Mouse (Mus musculus) limb, embryonic 10.5 days (tissue): ENCODE measurements around the gene Rdh5. TPM values are rescaled to one million over a fixed set of nuclear protein-coding genes. Genes with fewer than 3 reads are reported as not detected.
A peak's percentile ranks its signal among the peaks of the same experiment; 100 is the strongest.

Experiments used
- DNase-seq: peaks from one replicate; pipeline ENCODE4 v3.0.0-alpha.2; 2017; ENCODE audit warnings: low spot score
- H3K27ac ChIP-seq: fragments of 300-500 bp; sonication (generic); 2 replicates; pipeline ENCODE4 v1.5.1; 2016; ENCODE audit warnings: mild to moderate bottlenecking
- H3K27me3 ChIP-seq: fragments of 300-500 bp; sonication (generic); 2 replicates; pipeline ENCODE4 v1.6.1; 2016; ENCODE audit warnings: low read depth, mild to moderate bottlenecking; ENCODE audit not compliant: poor library complexity, severe bottlenecking
- H3K36me3 ChIP-seq: fragments of 300-500 bp; sonication (generic); 2 replicates; pipeline ENCODE4 v1.6.1; 2016; ENCODE audit warnings: mild to moderate bottlenecking, moderate library complexity
- H3K4me1 ChIP-seq: fragments of 300-500 bp; sonication (generic); 2 replicates; pipeline ENCODE4 v1.6.1; 2016
- H3K4me3 ChIP-seq: fragments of 300-500 bp; sonication (generic); 2 replicates; pipeline ENCODE4 v1.5.1; 2016; ENCODE audit warnings: mild to moderate bottlenecking, moderate library complexity
- H3K9me3 ChIP-seq: fragments of 300-500 bp; sonication (generic); replicated peaks from 2 replicates; pipeline ENCODE4 v1.6.1; 2016; ENCODE audit warnings: mild to moderate bottlenecking
- WGBS: fragments of 180-500 bp; shearing (Covaris S2); methylation state at CpG from one replicate; pipeline ENCODE4 v1.1.7; 2016; 5-methylcytosine and 5-hydroxymethylcytosine counted together
- polyA plus RNA-seq: library from polyadenylated mRNA; unstranded; fragments of >200 nt; fragmentation: Nextera tagmentation; extraction: Ambion mirVana; gene quantifications from 2 replicates; pipeline ENCODE4 v1.2.1, GENCODE M21; 2016

The Rdh5 gene
- polyA plus RNA-seq, 1 experiment from 2014 or later, result 9.2 TPM

- under 1% methylated on average over 9 of the region's 9 CpGs for WGBS
- Histone ChIP-seq H3K9me3 (no peaks in the 10 kb centered on the region), H3K27ac (no peak overlapping the region), H3K27me3 (peaks cover 31% of the 10 kb centered on the region), H3K36me3 (no peaks in the 10 kb centered on the region), H3K4me1 (peaks cover 31% of the 10 kb centered on the region), H3K4me3 (peak overlapping the region; percentile 32; the same call in 1 of the 2 replicates)
- peak; percentile 71 for DNase-seq
Measured at GRCm38 (mm10) chr10:128895437-128895836, 27.3 kb downstream of the Rdh5 start.

GRCm38 (mm10) chr10:128892246-128892645 lies 30.4 kb downstream of the Rdh5 start:
- peak; percentile 48 for DNase-seq
- peak overlapping the region; percentile 95 for H3K27ac ChIP-seq
- H3K4me1 ChIP-seq, result peaks cover 57% of the 10 kb centered on the region
- under 1% methylated on average over 9 of the region's 9 CpGs for WGBS
- H3K27me3 ChIP-seq, result peaks cover 26% of the 10 kb centered on the region
- peak overlapping the region; percentile 93 for H3K4me3 ChIP-seq
- H3K36me3 ChIP-seq, result peaks cover 11% of the 10 kb centered on the region
- no peaks in the 10 kb centered on the region for H3K9me3 ChIP-seq

DNA sequence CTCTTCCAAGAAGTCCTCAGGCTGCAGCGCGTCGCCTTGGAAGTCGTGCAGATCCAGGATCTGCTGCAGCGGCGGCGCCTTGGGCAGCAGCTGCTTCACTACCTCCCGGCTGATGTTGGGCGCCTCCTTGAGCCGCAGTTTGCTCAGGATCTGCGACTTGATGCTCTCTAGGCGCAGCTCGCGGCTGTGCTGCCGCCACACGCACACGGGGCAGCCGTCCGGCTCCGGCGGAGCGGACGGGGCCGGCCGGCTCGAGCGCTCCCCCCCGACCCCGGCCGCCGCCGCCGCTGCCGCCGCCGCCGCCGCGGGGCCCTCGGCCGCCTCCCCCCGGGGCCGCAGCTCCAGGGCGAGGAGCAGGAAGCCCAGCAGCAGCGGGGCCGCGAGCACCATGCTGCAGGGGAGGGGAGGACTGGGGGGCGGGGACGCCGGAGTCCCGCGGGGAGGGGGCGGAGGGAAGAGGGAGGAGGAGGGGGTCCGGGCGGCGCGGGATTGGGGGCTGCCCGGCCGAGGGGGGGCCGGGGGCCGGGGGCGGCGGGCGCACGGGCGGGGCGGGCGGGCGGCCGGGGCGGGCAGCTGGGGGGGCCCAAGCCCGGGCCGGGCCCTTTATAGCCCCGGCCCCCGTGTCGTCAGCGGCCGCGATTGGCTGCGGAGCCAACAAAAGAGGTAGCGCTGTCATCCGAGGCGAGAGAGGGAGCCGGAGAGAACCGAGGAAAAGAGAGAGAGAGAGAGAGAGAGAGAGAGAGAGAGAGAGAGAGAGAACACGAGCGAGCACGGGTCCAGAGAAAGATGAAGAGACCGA lies 31.2 kb downstream of the Rdh5 start, which contains the start of gene Gdf11:
Gene Gdf11 (minus strand): TSS at position 423 of the 799 bp plus-strand sequence.
- peaks cover 60% of the 10 kb centered on the region for H3K4me1 ChIP-seq
- H3K27me3 ChIP-seq, result peaks cover 18% of the 10 kb centered on the region
- H3K27ac ChIP-seq, result peak within 1 kb of the TSS; percentile 95
- peak within 1 kb of the TSS; percentile 93 for H3K4me3 ChIP-seq
- peaks cover 19% of the 10 kb centered on the region for H3K36me3 ChIP-seq
- under 1% methylated on average over 60 of the region's 89 CpGs for WGBS
- no peaks in the 10 kb centered on the region for H3K9me3 ChIP-seq
- peak; percentile 90 for DNase-seq

DNA sequence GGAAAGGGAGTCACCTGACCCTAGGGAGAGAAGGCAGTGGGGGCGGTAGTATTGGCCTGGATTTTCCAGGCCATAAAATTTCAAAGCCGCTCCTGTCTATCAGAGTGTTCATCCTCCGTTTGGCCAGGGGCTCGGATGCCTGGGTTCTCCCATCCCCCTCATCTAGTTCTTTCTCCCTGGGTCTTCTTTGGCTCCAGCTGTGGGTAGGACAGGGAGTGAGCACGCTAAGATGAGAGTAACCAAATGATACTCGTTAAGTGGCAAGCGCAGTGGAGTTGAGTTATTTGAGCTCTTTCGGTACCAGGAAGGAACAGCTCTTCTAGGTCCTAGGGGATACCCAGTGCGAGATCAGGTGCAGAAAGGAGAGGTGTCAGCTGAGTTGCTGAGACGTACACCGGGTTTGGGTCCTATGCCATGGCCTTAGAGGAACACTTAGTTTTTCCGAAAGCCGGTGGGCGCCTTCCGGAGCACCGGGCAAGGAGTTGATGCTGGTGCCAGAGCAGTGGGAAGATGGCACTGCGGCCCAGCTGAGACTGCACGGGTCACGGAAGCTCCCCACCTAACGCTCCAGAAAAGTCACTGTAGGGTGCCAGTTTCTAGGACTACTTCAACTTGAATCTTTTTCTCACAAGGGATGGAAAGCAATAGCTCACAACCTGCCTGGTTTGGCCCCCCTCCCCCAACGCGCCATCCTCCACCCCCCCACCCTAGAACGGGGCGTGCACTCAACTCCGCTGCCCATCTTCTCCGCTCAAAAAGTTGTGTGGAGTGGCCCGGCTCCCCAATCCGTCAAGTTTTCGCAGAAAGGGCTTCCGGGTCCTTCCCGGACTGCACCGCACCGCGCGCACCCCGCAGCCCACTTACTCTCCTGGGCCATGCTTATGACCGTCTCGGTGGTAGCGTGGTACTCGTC lies 32.0 kb downstream of the Rdh5 start:
- Histone ChIP-seq H3K36me3 (peaks cover 27% of the 10 kb centered on the region), H3K4me1 (peaks cover 59% of the 10 kb centered on the region), H3K9me3 (no peaks in the 10 kb centered on the region), H3K27me3 (peaks cover 10% of the 10 kb centered on the region; the same call in 1 of the 2 replicates), H3K4me3 (peak overlapping the region; percentile 93), H3K27ac (peak overlapping the region; percentile 95)
- DNase-seq, result peak; percentile 53
- under 1% methylated on average over 40 of the region's 40 CpGs for WGBS

- WGBS, result 0% methylated on average over 1 of the region's 2 CpGs
- Histone ChIP-seq H3K36me3 (peaks cover 35% of the 10 kb centered on the region), H3K27ac (peak overlapping the region; percentile 95), H3K4me1 (peaks cover 54% of the 10 kb centered on the region), H3K4me3 (peak overlapping the region; percentile 93), H3K27me3 (peaks cover 10% of the 10 kb centered on the region; the same call in 1 of the 2 replicates), H3K9me3 (no peaks in the 10 kb centered on the region)
- DNase-seq, result no peak
Measured at GRCm38 (mm10) chr10:128889846-128890245, 32.8 kb downstream of the Rdh5 start.

DNA sequence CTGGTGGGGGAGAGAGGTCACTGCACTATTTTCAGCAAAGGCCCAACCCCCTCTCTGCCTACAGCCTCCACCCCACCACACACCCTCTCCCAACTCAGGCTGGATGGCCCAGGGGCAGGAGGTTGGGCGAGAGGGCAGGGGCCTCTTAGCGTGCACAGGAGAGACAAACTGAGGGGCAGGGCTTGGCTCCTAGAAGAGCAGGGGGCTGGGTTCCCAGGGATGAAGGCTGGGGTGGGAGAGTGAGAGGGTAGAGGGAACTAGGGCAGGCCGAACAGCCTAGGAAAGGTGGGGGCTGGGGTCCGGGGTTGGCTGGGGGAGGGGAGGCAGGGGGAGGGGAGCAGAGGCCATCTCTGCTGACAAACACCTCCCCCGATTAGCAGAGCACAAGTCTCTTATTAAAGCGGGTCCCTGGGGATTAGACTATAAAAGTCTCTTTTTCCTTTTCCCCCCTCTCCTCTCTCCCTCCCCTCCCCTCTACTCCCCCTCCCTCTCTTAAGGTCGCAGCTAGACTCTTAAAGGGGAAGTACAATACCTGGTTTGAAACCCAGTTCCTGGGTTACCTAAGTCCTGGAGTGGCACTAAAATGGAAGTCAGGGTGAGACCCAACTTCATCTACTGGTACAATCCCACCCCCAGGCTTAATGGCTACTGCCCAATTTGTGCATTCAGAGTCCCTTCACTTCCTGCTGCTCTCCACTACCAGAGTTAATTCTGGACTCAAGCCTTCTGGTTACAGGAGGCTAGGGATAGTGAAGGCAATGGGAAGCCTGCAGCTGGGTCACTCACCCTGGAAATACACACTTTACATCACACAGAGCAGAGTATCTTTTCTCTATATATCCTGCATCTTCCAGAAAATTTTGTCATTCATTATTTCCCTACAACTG lies 33.5 kb downstream of the Rdh5 start:
- Histone ChIP-seq H3K36me3 (peaks cover 42% of the 10 kb centered on the region), H3K27ac (peak overlapping the region; percentile 95), H3K9me3 (no peaks in the 10 kb centered on the region), H3K4me3 (peak overlapping the region; percentile 93), H3K27me3 (peaks cover 7% of the 10 kb centered on the region; the same call in 1 of the 2 replicates), H3K4me1 (peaks cover 53% of the 10 kb centered on the region)
- peak; percentile 89 for DNase-seq
- WGBS, result 0% methylated on average over 7 of the region's 7 CpGs

- no peak overlapping the region for H3K27ac ChIP-seq
- H3K27me3 ChIP-seq, result no peaks in the 10 kb centered on the region
- peak; percentile 29 for DNase-seq
- no peak overlapping the region for H3K4me3 ChIP-seq
- peaks cover 13% of the 10 kb centered on the region for H3K4me1 ChIP-seq
- 91% methylated on average over 5 of the region's 5 CpGs for WGBS
- H3K36me3 ChIP-seq, result peaks cover 94% of the 10 kb centered on the region
- H3K9me3 ChIP-seq, result no peaks in the 10 kb centered on the region
Measured at GRCm38 (mm10) chr10:128882067-128882466, 40.6 kb downstream of the Rdh5 start.

DNA sequence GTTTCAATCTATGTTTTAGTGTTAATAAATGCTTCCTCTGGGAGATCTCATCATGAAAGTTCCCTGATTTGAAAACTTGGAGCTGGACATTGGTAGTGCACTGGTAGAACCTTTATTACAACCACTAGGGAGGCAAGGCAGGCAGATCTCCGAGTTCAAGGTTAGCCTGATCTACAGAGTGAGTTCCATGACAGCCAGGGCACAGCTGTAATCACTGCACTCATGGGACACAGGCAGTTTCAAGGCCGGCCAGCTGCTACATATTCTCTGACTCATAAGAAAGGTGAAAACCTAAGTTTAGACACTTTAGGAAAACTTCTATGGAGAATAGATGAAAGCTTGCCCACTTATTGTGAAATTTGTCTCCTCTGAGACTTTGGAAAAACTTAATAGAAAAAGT lies 43.9 kb downstream of the Rdh5 start:
- no peak for DNase-seq
- Histone ChIP-seq H3K36me3 (peaks cover 93% of the 10 kb centered on the region), H3K4me3 (no peak overlapping the region), H3K27me3 (no peaks in the 10 kb centered on the region), H3K4me1 (no peaks in the 10 kb centered on the region), H3K27ac (no peak overlapping the region), H3K9me3 (no peaks in the 10 kb centered on the region)
- 86% methylated on average over 2 of the region's 2 CpGs for WGBS

DNA sequence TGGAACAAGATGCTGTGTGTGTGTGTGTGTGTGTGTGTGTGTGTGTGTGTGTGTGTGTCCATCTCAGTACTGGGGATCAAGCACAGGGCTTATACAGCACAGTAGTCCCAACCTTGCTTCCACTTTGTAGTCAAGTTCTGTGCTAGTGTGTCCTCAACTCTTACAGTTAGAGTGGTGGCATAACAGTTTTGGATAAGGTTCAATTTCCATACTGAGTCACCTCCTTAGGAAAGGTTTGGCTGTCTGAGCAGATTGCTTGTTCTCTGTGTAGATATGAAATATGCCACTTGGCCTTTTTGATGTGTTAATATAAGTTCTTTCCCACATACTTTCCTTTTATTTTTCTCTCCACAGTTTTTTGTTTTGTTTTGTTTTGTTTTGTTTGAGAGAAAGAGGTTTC lies 44.4 kb downstream of the Rdh5 start:
- H3K27ac ChIP-seq, result no peak overlapping the region
- H3K4me3 ChIP-seq, result no peak overlapping the region
- no peaks in the 10 kb centered on the region for H3K27me3 ChIP-seq
- H3K9me3 ChIP-seq, result no peaks in the 10 kb centered on the region
- H3K4me1 ChIP-seq, result no peaks in the 10 kb centered on the region
- H3K36me3 ChIP-seq, result peaks cover 93% of the 10 kb centered on the region
- DNase-seq, result no peak

DNA sequence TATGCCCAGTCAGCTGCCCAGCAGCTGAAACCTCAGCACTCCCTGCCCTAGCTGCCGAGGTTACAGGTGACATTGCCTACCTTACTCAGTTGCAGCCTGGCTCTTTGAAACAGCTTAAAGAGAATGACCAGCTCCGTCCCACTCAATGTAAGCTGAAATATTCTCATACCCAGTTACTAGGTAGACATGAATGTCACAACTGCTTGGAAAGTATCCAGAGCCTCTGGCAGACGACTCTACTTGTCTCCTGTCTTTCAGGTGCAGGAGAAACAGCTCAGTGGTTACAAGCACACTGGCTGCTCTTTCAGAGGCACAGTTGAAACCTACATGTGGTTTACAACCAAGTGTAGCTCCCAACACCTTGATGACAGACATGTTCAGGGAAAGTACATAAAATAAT lies 52.3 kb downstream of the Rdh5 start:
- Histone ChIP-seq H3K9me3 (no peaks in the 10 kb centered on the region), H3K4me1 (no peaks in the 10 kb centered on the region), H3K36me3 (peaks cover 93% of the 10 kb centered on the region), H3K27ac (no peak overlapping the region), H3K27me3 (no peaks in the 10 kb centered on the region), H3K4me3 (no peak overlapping the region)
- 87% methylated on average over 3 of the region's 3 CpGs for WGBS
- no peak for DNase-seq

- H3K36me3 ChIP-seq, result peaks cover 89% of the 10 kb centered on the region
- no peak for DNase-seq
- 83% methylated on average over 1 of the region's 1 CpGs for WGBS
Measured at GRCm38 (mm10) chr10:128866518-128866917, 56.2 kb downstream of the Rdh5 start.

DNA sequence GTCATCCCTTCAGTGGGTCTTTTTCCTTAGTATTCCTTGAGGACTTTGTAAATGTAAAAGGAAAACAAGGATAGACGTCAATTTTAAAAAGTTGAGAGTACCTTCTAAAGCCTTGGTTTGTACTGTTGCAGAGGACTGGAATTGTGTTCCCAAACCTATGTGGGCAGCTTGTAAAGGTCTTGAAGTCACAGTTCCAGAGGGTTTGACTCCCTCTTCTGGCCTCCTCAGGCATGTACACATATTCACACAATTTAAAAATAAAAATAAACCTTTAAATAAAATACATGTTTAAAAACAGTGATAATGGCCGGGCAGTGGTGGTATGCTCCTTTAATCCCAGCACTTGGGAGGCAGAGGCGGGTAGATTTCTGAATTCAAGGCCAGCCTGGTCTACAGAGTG lies 56.6 kb downstream of the Rdh5 start:
- WGBS, result 93% methylated on average over 3 of the region's 3 CpGs
- H3K36me3 ChIP-seq, result peaks cover 89% of the 10 kb centered on the region

More at GRCm38 (mm10) chr10:128866518-128866917, 56.2 kb downstream of the Rdh5 start:
- H3K9me3 ChIP-seq, result no peaks in the 10 kb centered on the region
- no peaks in the 10 kb centered on the region for H3K27me3 ChIP-seq
- H3K4me1 ChIP-seq, result no peaks in the 10 kb centered on the region
- H3K4me3 ChIP-seq, result no peak overlapping the region
- no peak overlapping the region for H3K27ac ChIP-seq

More for the DNA sequence above, 56.6 kb downstream of the Rdh5 start:
- Histone ChIP-seq H3K27ac (no peak overlapping the region), H3K9me3 (no peaks in the 10 kb centered on the region), H3K4me3 (no peak overlapping the region), H3K27me3 (no peaks in the 10 kb centered on the region), H3K4me1 (no peaks in the 10 kb centered on the region)
- DNase-seq, result no peak
